Mouse (Mus musculus) kidney, adult 2 months (tissue): ENCODE measurements around the gene Tmem106a.

Experiments
- CTCF ChIP-seq: fragments of 200-500 bp; conservative IDR thresholded peaks from 2 replicates; pipeline ENCODE4 v1.5.1; 2011; ENCODE audit warnings: low read depth, mild to moderate bottlenecking, control low read depth, low read length, moderate library complexity, mixed read lengths; ENCODE audit not compliant: insufficient read depth, insufficient read length
- POLR2A ChIP-seq: fragments of 200-500 bp; IDR thresholded peaks from one replicate; pipeline ENCODE4 v1.6.1; 2011; ENCODE audit warnings: low read depth, low read length, control low read depth

DNA sequence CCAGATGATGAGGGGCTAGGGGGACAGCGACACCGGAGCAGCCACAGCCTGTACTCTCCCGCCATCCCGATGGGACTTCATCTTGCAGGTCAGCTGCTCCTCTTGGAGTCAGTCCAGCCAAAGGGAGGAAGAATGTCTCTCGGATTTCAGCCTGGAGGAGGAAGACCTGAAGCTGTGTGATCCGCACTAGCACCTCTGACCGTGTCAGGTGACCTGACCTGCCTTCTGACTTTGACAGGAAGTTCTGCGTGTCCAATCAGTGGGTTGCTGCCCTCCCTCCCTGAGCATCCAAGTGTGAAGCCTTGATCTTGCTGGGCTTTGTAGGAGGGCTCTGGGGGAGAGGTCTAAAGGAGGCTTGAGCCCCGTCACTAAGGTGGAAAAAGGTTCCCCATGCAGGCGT lies 53.6 kb downstream of the Tmem106a start:
- no peak for TF ChIP-seq CTCF
- no peak for TF ChIP-seq POLR2A
